Mouse (Mus musculus) urinary bladder, postnatal 4 days (tissue): Measurements from ENCODE around the gene Gabbr2.
"Not testable (repeated sequence)": the region's sequence is repeated elsewhere in the genome, so short reads cannot be mapped to it uniquely, and the experiment has no call there.

Source experiments
- DNase-seq, 2 experiments: peaks; one replicate each; pipeline ENCODE4 v3.0.0; 2021 to 2022; ENCODE audit warnings: low spot score in 2 of 2

The Gabbr2 gene

DNA sequence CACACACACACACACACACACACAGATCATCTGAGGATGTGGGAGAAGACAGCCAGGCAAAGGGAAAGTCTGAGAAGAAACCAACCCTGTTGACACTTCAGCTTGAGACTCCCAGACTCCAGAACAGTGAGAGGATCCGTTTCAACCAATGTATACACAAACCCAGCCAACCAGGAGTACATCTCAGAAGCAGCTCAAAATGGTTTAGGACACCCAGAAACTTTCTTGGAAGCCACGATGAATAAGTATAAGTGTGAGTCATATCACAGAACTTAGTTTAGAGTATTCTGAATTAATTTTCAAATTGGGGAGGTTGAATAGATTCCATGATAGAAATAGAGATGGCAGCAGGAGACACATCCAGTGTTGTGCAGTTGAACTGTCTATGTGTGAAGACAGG is 335.7 kb downstream of the Gabbr2 start:
- DNase-seq, result no peak

DNA sequence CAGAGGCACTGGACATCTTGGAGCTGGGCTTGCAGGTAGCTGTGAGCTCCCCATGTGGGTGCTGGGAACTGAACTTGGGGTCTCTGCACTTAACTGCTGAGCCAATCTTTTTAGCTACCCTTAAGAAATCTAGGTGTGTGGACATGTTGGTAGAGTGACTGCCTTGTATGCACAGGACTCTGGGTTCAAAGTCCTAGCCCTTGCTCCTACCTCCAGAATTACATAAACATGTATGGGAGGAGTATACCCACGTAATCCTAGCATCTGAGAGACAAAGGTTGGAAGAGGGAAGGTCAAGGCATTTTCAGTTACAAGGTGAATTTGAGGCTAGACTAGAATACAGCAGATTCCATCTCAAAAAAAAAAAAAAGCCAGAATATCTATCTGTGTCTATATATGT is 336.4 kb downstream of the Gabbr2 start:
- no peak for DNase-seq

DNA sequence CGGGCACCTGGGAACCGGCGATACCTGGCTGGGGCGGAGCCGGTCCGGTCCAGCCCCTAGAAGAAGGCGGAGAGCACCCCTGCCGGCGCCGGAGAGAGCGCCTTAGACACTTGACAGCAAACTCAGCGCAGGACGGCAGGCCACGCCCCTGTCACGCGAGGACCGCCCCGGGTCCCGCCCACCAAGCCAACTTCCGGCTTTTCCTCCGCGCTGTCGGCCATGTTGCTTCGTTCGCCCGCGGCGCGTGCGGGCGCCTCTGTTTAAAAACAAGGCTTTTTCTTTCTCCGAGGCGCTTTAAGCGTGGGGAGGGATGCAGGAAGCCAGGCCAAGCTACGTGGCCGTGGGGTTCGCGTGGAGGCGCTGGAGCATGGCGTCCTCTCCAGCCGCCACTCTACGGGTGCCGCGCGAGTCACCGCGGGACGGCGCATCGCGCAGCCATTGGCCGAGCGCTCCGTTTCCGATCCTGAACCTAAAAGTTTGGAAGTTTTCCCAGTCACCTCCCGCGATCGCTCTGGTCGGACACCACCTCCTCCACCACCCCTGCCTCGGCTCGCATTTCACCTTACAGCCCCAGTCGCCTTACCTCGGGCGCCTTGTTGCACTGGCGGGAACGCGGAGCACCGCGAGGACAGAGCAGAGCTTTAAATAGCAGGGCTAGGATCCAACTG is 341.5 kb downstream of the Gabbr2 start, which contains the start of gene Tbc1d2:
TSS of gene Tbc1d2 (minus strand) at position 124 of the 668 bp plus-strand sequence.
- DNase-seq, result peak; percentile 91 to 94

DNA sequence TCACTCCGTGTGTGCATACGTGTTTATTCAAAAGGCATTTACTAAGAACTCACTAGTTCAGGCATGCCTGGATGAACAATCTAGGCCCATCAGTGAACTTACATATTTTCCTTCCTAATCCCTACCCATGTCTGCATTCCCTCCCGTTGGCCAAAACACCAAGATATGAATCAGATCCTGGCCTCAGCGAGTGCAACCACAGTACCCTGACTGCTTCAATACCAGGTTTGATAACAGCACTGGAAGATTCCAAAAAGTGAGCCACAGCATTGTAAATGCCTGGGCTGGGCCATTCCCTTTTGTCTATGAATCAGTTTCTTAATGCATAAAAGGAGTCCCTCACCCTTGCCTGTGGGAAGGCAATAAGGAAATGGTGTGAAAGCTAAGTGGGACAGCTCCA is 342.5 kb downstream of the Gabbr2 start:
- DNase-seq, result no peak

DNA sequence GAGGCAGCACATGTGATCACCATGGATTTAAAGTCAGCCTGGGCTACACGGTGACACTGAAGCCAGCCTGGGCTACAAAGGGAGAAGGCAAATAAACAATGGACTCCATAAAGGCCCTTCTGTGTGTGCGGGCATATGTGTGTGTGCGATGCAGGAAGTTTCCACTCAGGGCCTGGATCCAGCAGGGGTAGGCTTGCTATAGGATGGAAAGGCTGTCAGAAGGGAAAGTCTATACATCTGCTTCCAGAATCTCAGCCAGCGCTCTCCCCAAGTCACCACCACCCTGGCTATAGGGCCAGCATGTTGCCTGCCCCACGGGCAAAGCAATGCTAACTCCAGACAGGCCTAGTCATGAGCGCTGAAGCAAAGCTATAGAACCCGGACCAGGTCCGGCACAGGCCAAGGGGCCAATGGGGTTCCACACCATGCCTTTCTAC is 348.0 kb downstream of the Gabbr2 start:
- no peak for DNase-seq

DNA sequence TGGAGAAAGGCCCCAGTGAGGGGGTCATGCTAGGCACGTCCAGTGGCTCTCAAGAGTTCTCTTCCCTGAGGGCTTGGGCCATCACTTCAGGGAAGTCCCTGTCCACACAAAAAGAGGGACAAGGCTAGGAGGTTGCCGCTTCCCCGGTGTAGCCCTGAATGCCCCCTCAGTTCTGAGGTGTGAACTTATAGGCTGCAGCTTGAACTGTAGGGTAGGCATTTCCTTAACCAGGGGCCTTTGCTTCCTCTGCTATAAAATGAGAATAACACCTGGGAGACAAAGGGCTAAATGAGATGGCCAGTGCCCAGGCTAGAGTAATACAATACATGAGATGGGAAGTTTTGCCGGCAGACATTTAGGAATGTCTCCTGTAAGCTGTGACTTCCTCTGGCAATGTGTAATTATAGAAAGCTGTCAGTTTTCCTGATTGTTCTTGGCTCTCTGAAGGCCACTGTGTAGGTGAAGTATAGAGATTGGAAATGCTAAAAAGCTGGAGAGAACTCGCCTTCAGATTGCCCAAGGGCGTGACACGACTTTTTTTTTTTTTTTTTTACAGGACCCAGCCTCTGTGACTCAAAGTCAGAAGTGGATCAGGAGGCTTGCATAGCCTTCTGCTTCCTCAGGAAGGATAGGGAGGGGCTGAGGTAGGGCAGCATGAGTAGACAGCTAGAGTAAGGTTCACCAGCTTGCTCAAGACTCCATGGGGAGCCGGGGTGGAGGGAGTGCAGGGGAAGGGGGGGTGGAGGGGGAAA is 348.6 kb downstream of the Gabbr2 start:
- DNase-seq, result no peak

DNA sequence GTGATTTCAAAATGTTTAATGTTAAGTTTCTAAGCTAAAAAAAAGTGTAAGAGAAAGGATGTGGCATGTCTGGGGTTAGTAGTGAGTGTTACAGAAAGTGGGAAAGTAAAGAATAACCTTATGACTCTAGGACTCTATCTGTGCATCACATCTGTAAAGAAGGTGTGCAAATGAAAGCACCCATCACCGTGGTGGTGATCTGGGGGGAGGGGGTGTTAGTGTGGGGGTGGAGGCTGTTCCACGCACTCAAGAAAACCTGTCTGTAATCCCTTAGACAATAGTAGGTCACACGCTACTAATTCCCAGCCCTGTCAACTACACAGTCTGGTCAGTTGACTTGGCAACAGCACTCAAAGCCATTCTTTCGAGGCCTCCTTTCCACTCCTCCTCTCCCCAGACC is 350.4 kb downstream of the Gabbr2 start:
- no peak for DNase-seq

DNA sequence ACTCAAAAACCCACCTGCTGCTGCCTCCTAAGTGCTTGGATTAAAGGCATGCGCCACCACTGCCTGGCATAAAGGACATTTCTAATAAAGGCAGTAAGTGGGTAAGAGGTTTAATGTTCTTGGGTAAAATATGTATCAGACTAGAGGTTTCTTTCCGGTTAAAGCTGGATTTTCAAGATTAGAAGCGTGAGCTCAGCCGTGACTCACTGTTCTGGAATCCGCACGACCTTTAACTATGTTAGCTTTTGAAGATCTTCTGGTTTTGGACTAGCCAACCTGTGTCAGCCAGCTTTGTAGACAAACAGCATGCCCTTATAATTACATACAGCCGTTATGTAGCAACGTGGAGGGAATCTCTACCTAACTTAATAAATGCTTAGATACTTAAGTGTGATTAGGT is 351.8 kb downstream of the Gabbr2 start:
- no peak for DNase-seq

DNA sequence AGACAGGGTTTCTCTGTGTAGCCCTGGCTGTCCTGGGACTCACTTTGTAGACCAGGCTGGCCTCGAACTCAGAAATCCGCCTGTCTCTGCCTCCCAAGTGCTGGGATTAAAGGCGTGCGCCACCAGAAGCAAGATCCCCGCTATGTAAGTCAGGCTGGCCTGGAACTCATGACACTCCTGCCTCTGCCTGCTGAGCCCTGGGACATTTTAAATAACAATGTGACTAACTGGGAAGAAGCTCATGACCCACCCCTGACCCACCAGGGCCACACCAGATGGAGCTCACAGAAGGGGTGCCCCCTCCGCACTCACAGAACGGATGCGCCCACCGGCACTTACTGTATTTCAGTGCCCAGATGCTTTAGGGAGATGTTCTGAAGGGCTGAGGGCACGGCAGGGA is 354.4 kb downstream of the Gabbr2 start:
- not testable (repeated sequence) for DNase-seq

DNA sequence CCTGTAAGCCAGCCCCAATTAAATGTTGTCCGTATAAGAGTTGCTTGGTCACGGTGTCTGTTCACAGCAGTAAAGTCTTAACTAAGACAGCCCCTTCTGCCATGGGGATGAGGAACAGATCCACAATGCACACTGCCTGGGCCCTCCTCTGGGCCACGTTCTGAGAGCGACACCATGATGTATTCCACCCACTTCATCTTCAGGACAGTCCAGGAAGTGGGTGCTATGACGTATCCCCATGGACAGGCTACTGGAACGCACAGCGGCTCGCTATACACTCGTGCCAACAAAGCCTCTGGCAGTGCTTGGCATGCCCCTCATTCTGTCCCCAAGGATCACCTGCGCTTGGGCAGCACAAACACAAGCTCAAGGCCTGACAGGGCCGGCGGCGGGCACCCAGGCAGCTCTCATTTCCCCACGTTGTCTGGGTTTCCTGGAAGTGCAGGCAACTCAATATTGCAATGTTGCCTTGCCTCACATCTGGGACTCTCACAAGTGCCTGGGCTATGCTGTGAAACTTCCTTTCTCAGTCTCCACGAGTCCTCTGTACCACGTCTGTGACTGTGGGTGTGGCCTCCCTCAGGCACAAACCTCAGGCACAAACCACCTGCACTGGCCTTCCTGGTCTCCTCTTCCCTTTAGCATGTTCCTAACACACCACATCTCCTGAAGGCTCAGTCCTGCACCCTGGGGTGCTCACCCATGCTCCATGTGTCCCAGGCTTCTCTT is 355.8 kb downstream of the Gabbr2 start:
- DNase-seq, result no peak

DNA sequence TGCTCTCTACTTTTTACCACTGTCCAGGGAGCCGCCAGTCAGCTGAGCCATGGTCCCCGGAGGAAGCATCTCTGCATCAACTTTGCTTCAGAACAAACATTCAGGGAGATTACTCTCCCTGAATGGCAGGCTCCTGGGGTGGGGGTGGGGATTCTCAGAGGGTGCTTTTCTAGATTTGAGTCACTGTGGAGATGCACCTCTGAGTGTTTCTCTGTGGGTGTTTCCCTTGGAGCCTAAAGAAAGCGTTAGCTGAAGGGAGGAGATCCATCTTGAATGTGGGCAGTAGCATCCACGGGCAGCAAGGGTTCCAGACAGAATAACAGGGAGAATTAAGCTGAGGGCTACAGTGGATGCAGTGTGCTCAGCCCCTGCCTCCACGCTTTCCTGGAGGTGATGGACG is 356.8 kb downstream of the Gabbr2 start:
- no peak for DNase-seq

DNA sequence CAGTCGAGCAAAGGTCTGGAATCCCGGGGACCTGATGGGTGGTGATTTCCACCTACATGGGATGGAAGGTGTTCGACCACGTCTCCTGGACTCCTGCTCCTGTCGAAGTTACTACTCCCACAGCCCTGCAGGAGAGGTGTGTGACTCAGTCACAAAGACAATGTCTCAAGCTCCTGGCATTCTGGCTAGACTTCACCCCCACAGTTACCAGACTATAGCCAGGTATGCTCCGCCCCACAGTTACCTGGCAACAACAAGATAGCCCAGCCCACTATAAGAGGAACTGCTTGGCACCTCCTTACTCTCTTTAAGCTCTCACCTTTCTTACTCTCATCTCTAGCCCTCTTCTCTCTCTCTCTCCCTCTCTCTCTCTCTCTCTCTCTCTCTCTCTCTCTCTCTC is 358.1 kb downstream of the Gabbr2 start:
- DNase-seq, result not testable (repeated sequence)

DNA sequence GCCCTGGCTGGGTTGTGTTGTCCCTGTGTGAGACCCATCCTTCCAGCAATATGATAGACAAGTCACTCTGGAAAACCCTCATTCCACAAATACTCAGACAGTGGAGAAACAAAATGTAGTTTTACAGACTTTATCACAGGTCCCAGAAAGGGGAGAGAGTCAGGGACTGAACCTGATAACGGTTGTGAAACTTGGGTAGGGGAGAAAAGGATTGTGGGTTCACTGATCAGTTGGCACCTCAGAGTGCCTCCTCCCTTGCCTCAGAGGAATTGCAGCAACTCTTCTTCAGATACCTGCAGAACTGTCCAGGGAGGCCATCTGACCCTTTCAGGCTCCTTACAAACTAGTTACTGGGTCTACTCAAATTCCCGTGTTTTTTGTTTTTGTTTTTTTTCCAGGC is 359.2 kb downstream of the Gabbr2 start:
- DNase-seq, result no peak

DNA sequence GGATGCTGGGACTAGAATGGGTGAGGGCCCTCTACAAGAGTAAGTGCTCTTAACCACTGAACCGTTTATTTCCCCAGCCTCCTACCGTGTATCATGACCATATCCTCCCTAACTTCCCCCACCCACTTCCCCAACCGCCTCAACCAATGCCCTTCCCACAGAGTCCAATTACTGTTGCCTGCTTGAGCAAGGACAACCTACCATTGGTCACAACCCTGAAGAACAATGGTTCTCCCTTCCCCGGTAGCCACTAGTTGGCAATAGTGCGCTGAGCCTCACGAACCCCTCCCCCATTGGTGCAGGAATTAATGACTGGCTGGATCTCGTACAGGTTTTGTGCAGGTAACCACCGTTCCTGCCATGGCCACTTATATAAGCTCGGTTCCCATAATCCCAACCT is 361.3 kb downstream of the Gabbr2 start:
- DNase-seq, result no peak

DNA sequence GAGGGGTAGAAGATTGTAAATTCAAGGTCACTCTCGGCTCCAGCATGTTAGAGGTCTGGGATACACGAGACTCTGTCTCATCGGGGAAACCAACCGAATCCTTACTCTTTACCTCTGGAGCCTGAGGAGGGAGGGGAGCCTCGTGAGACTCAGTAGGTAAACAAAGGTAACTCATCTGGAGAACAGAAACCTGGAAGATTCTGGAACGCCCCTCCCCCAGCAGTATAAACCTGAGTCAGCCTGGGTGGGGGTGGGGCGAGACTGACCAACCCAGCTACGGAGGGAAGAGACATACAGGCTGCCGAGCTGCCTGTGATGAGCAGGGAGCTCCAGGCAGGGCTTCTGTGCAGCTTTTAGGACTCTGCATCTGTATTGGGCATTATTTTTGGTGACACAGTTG is 362.8 kb downstream of the Gabbr2 start:
- no peak for DNase-seq

DNA sequence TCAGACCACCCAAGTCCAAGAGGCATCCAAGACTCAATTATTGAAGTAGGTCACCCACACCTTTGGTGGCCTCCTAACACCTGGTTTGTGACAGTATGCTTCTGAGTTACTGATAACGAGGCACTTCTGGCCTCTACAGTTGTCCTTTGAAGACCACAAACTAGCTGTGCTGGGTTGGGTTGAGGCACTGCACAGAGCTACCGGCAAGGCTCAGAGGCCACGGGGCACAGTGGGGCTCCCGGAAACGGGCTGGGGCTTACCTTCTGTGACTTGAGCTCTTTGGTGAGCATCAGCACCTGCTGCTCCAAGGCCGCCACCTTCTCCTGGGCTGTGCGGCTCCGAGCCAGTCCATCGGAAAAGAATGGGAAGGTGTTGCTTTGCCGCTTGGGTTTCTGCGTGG is 363.6 kb downstream of the Gabbr2 start:
- no peak for DNase-seq

DNA sequence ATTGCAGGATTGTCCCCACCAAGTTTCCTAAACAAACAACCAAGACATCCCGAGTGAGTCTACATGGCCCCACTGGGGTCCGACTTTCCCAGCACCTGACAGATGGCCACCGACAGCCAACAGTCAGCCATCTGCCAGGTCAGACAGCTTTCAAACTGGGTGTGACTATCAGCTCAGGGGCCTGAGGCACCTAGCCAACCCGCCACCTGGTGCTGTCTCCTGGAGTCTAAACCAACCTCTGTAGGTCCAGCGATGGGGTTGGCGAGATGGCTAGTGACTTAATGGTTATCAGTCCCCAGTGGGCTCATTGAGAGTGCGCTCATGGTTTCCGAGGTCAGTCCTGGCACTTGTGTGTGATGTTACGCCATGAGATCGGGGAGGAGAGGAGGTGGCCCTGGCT is 366.6 kb downstream of the Gabbr2 start:
- no peak for DNase-seq

DNA sequence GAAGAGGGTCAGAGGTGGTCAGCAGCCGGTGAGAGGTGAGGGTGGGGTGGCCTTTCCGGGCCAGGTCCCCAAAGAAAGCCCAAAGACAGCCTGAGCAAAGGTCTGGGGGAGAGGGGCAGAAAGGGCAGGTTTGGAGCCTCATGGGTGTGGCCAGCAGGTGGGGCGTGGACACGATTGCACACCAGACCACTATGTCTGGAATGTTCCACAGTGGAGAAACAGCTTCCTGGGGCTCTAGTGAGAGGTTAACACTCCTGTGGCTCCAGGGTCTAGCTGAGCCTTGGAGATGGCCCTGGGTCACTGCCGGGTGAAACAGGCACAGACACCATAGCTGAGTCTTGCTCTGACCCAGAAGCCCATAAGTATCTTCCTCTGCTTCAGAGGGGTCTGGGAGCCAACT is 368.7 kb downstream of the Gabbr2 start:
- no peak for DNase-seq

DNA sequence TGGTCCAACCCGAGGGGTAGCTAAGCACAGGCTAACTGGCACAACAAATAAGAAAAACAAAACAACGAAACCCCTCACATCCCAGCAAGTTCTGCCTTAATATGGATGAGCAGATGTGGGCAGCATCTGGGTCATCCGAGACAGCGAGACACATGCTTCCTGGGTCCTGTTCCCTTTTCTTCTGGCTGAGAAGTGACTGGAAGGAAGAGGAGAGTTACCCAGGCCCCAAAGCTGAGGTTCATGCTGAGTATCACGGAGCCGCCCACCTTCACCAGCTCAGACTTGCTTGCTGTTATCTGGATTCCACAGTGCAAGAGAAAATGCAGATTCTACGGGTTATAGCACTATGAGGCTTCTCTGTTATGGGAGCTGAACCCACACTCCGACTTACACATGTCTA is 370.7 kb downstream of the Gabbr2 start:
- no peak for DNase-seq

DNA sequence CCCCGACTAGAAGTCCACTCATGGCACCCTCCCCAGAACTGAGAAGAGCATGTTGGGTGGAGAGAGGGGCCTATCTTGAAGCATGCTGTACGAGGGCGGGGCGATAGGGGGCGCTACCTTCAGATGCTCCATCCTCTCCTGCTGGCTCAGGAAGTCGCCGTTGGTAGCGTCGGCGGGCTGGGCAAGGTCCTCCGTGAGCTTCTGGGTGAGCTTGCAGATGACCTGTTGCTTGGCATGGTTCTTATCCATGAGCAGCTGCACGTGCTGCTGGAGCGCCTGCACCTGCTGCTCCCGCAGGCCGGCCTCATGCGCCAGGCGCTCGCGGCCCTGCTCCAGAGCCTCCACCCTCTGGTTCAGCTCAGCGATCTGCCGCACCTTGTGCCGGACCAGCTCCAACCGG is 371.3 kb downstream of the Gabbr2 start:
- DNase-seq, result no peak

DNA sequence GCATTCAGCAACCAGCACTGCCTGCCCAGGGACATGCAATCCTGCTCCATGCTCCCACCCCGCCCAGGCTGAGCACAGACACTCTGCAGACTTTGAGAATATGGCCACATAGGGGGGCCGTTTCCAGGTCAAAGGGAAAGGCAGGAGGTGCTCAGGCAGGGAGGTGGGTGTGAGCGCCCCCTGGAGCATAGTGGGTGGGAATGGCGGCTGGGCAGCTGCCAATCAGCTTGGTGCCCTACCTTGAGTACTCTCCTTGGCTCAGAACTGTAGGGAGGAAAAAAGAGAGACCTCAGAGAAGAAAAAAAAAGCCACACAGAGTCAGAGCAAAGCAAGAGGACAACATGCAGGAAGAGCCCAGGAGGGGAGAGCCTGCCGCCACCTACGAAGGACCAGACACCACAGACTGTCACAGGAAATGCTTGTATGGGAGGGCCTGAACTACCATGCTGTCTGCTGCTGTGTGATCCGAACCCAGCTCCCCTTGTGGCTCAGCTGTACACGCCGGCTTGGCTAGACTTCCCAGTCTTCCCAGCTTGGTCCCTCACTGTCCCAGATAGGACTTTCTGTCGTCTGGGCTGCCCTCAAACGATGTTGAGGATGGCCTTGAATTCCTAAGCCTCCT is 373.4 kb downstream of the Gabbr2 start:
- DNase-seq, result no peak

DNA sequence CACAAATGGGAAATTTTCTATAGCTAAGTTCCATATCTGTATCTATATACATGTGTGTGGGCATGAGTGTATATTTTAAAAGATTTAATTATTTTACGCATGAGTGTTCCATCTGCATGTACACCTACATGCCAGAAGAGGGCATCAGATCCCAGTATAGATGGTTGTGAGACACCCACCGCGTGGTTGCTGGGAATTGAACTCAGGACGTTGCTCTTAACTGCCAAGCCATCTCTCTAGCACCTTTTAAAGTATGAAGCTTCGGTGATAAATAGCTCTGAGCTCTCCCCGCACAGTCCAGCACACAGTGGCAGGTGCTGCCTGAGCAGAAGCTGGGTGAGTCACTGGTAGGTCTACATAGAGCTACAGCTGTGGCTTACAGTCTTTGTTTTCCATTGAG is 374.3 kb downstream of the Gabbr2 start:
- no peak for DNase-seq
